Mouse (Mus musculus) liver, embryonic 11.5 days (tissue): ENCODE data around the gene Sbk1. TPM values are rescaled to one million over a fixed set of nuclear protein-coding genes. Genes with fewer than 3 reads are reported as not detected.
"Not testable (repeated sequence)": the region's sequence is repeated elsewhere in the genome, so short reads cannot be mapped to it uniquely, and the experiment has no call there.

Experiments
- ATAC-seq: fragments of 200-750 bp; cut with Nextera tagmentation; replicated peaks from 2 replicates; pipeline ENCODE4 v1.8.0; 2017; ENCODE audit warnings: moderate number of reproducible peaks, mild to moderate bottlenecking, moderate TSS enrichment, moderate library complexity; ENCODE audit not compliant: low FRiP score
- DNase-seq: peaks from one replicate; pipeline ENCODE4 v3.0.0-alpha.2; 2017; ENCODE audit warnings: low spot score
- H3K27ac ChIP-seq: fragments of 300-500 bp; sonication (generic); 2 replicates; pipeline ENCODE4 v1.5.1; 2014; ENCODE audit warnings: mild to moderate bottlenecking, low read depth, low read length, control low read depth
- H3K27me3 ChIP-seq: fragments of 300-500 bp; sonication (generic); replicated peaks from 2 replicates; pipeline ENCODE4 v1.6.1; 2014; ENCODE audit warnings: low read length, mixed read lengths; ENCODE audit not compliant: control insufficient read depth, insufficient read depth
- H3K36me3 ChIP-seq: fragments of 300-500 bp; sonication (generic); 2 replicates; pipeline ENCODE4 v1.6.1; 2014; ENCODE audit warnings: mild to moderate bottlenecking, low read length, moderate library complexity, mixed read lengths; ENCODE audit not compliant: control insufficient read depth, insufficient read depth
- H3K4me1 ChIP-seq: fragments of 300-500 bp; sonication (generic); replicated peaks from 2 replicates; pipeline ENCODE4 v1.6.1; 2014; ENCODE audit warnings: low read length, mixed read lengths; ENCODE audit not compliant: control insufficient read depth, insufficient read depth
- H3K4me2 ChIP-seq: fragments of 300-500 bp; sonication (generic); 2 replicates; pipeline ENCODE4 v1.6.1; 2014; ENCODE audit warnings: mild to moderate bottlenecking, control low read depth, moderate library complexity
- H3K4me3 ChIP-seq: fragments of 300-500 bp; sonication (generic); 2 replicates; pipeline ENCODE4 v1.5.1; 2014; ENCODE audit warnings: low read depth, low read length, control low read depth
- H3K9ac ChIP-seq: fragments of 300-500 bp; sonication (generic); 2 replicates; pipeline ENCODE4 v1.6.1; 2014; ENCODE audit warnings: low read depth, low read length, control low read depth
- H3K9me3 ChIP-seq: fragments of 300-500 bp; sonication (generic); 2 replicates; pipeline ENCODE4 v1.6.1; 2016; ENCODE audit warnings: low read length, inconsistent platforms, mixed read lengths; ENCODE audit not compliant: control insufficient read depth
- WGBS: fragments of 180-500 bp; shearing (Covaris S2); extraction: QIAGEN DNeasy Blood & Tissue Kit; methylation state at CpG from one replicate; pipeline ENCODE4 v1.1.7; 2014; 5-methylcytosine and 5-hydroxymethylcytosine counted together
- polyA plus RNA-seq: library from polyadenylated mRNA; unstranded; fragments of >200 nt; fragmentation: Nextera tagmentation; extraction: Ambion mirVana; gene quantifications from 2 replicates; pipeline ENCODE4 v1.2.1, GENCODE M21; 2014

Gene Sbk1
- polyA plus RNA-seq, 1 experiment from 2014 or later: 13.6 TPM

- not testable (repeated sequence) for ATAC-seq, H3K27ac ChIP-seq, DNase-seq, H3K27me3 ChIP-seq, H3K9ac ChIP-seq, H3K4me2 ChIP-seq, H3K4me3 ChIP-seq, H3K4me1 ChIP-seq, H3K9me3 ChIP-seq, H3K36me3 ChIP-seq
- 39% methylated on average over 9 of the region's 9 CpGs for WGBS
Measured at GRCm38 (mm10) chr7:126325576-126326273, 53.3 kb downstream of the Sbk1 start.

- 79% methylated on average over 5 of the region's 6 CpGs for WGBS
- not testable (repeated sequence) for H3K4me3 ChIP-seq, H3K36me3 ChIP-seq, H3K9me3 ChIP-seq, H3K4me2 ChIP-seq, H3K27me3 ChIP-seq, DNase-seq, H3K4me1 ChIP-seq, H3K9ac ChIP-seq, ATAC-seq, H3K27ac ChIP-seq
Measured at GRCm38 (mm10) chr7:126328848-126329247, 56.4 kb downstream of the Sbk1 start.

- Histone ChIP-seq H3K36me3 (no peaks in the 10 kb centered on the region), H3K9ac (no peak overlapping the region), H3K9me3 (no peaks in the 10 kb centered on the region), H3K4me1 (no peaks in the 10 kb centered on the region), H3K27ac (no peak overlapping the region), H3K4me3 (no peak overlapping the region), H3K27me3 (no peaks in the 10 kb centered on the region), H3K4me2 (no peak overlapping the region)
- ATAC-seq (no peak), DNase-seq (no peak)
- 61% methylated on average over 9 of the region's 9 CpGs for WGBS
Measured at GRCm38 (mm10) chr7:126329907-126330645, 57.7 kb downstream of the Sbk1 start.

GRCm38 (mm10) chr7:126330693-126331092 is 58.3 kb downstream of the Sbk1 start:
- no peak overlapping the region for H3K4me2 ChIP-seq
- H3K9ac ChIP-seq: no peak overlapping the region
- H3K4me1 ChIP-seq: no peaks in the 10 kb centered on the region
- H3K27ac ChIP-seq: no peak overlapping the region
- no peaks in the 10 kb centered on the region for H3K9me3 ChIP-seq
- ATAC-seq: no peak
- no peak overlapping the region for H3K4me3 ChIP-seq
- DNase-seq: no peak
- H3K27me3 ChIP-seq: no peaks in the 10 kb centered on the region
- H3K36me3 ChIP-seq: no peaks in the 10 kb centered on the region
- 49% methylated on average over 2 of the region's 2 CpGs for WGBS

GRCm38 (mm10) chr7:126332691-126333090 is 60.3 kb downstream of the Sbk1 start:
- Histone ChIP-seq H3K27ac (no peak overlapping the region), H3K4me1 (no peaks in the 10 kb centered on the region), H3K4me2 (no peak overlapping the region), H3K9ac (no peak overlapping the region), H3K4me3 (no peak overlapping the region), H3K36me3 (no peaks in the 10 kb centered on the region), H3K9me3 (no peaks in the 10 kb centered on the region), H3K27me3 (no peaks in the 10 kb centered on the region)
- ATAC-seq (no peak), DNase-seq (no peak)
- WGBS: 74% methylated on average over 3 of the region's 3 CpGs

GRCm38 (mm10) chr7:126335556-126335955 is 63.1 kb downstream of the Sbk1 start:
- no peak overlapping the region for H3K27ac ChIP-seq
- WGBS: 81% methylated on average over 1 of the region's 1 CpGs

GRCm38 (mm10) chr7:126338906-126339305 is 66.5 kb downstream of the Sbk1 start:
- Histone ChIP-seq H3K36me3 (no peaks in the 10 kb centered on the region), H3K27me3 (no peaks in the 10 kb centered on the region), H3K9ac (no peak overlapping the region), H3K9me3 (no peaks in the 10 kb centered on the region), H3K27ac (no peak overlapping the region), H3K4me3 (no peak overlapping the region), H3K4me2 (no peak overlapping the region), H3K4me1 (no peaks in the 10 kb centered on the region)
- 76% methylated on average over 8 of the region's 8 CpGs for WGBS
- ATAC-seq (no peak), DNase-seq (no peak)

More at GRCm38 (mm10) chr7:126335556-126335955, 63.1 kb downstream of the Sbk1 start:
- Histone ChIP-seq H3K4me2 (no peak overlapping the region), H3K36me3 (no peaks in the 10 kb centered on the region), H3K9me3 (no peaks in the 10 kb centered on the region), H3K4me3 (no peak overlapping the region), H3K27me3 (no peaks in the 10 kb centered on the region), H3K4me1 (no peaks in the 10 kb centered on the region), H3K9ac (no peak overlapping the region)
- DNase-seq (no peak), ATAC-seq (no peak)

GRCm38 (mm10) chr7:126339521-126339971 is 67.1 kb downstream of the Sbk1 start:
- Histone ChIP-seq H3K36me3 (no peaks in the 10 kb centered on the region), H3K4me2 (no peak overlapping the region), H3K9me3 (no peaks in the 10 kb centered on the region), H3K4me3 (no peak overlapping the region), H3K27me3 (no peaks in the 10 kb centered on the region), H3K4me1 (no peaks in the 10 kb centered on the region), H3K9ac (no peak overlapping the region), H3K27ac (no peak overlapping the region)
- no peak for DNase-seq
- no peak for ATAC-seq
- 79% methylated on average over 8 of the region's 8 CpGs for WGBS

- DNase-seq (no peak), ATAC-seq (no peak; the same call in 1 of the 2 replicates)
- no peak overlapping the region for H3K9ac ChIP-seq
- WGBS: 65% methylated on average over 6 of the region's 6 CpGs
- no peaks in the 10 kb centered on the region for H3K36me3 ChIP-seq
- H3K27ac ChIP-seq: no peak overlapping the region
- H3K4me3 ChIP-seq: no peak overlapping the region
- H3K4me2 ChIP-seq: no peak overlapping the region
- no peaks in the 10 kb centered on the region for H3K9me3 ChIP-seq
- no peaks in the 10 kb centered on the region for H3K27me3 ChIP-seq
- H3K4me1 ChIP-seq: no peaks in the 10 kb centered on the region
Measured at GRCm38 (mm10) chr7:126340206-126340618, 67.8 kb downstream of the Sbk1 start.
